Comparison of ENCODE assay signal across 7 mouse cellular contexts in genomic region chr12:24572421-24573274, GRCm38 (mm10). TPM values are rescaled to one million over a fixed set of nuclear protein-coding genes. Genes with fewer than 3 reads are reported as not detected.
DNase-seq lines count a peak whose midpoint lies in the region; ATAC-seq and TF ChIP-seq lines count a peak whose summit lies in the region.

No protein-coding gene starts in this region.

- H3K4me1 ChIP-seq in lung, embryonic 14.5 days (ENCODE audit: insufficient read depth): no peaks in the 10 kb centered on the region
- H3K4me1 ChIP-seq in embryonic facial prominence, embryonic 10.5 days: peaks cover 10% of the 10 kb centered on the region; the same call in 1 of the 2 replicates
- H3K4me1 ChIP-seq in hindbrain, embryonic 14.5 days (replicated peaks; ENCODE audit: control insufficient read depth, insufficient read depth, low read length): no peaks in the 10 kb centered on the region
- peaks cover 14% of the 10 kb centered on the region for H3K4me1 ChIP-seq in midbrain, embryonic 10.5 days

- no peak for TF ChIP-seq CTCF in lung, embryonic 14.5 days (IDR thresholded peaks at IDR 0.05; ENCODE audit: low read depth)

- peaks cover 19% of the 10 kb centered on the region for H3K27me3 ChIP-seq in lung, embryonic 14.5 days (ENCODE audit: insufficient read depth, low read length)
- H3K27me3 ChIP-seq in embryonic facial prominence, embryonic 10.5 days (replicated peaks; ENCODE audit: low read depth, poor library complexity, severe bottlenecking): peaks cover 61% of the 10 kb centered on the region
- peaks cover 33% of the 10 kb centered on the region for H3K27me3 ChIP-seq in hindbrain, embryonic 14.5 days (ENCODE audit: control insufficient read depth, insufficient read depth, low read length)
- peaks cover 52% of the 10 kb centered on the region for H3K27me3 ChIP-seq in midbrain, embryonic 10.5 days (ENCODE audit: low read depth, poor library complexity, severe bottlenecking)

- 3% methylated on average over 47 of the region's 48 CpGs for WGBS in lung, embryonic 14.5 days
- 6% methylated on average over 48 of the region's 48 CpGs for WGBS in embryonic facial prominence, embryonic 10.5 days
- 6% methylated on average over 42 of the region's 48 CpGs for WGBS in hindbrain, embryonic 14.5 days
- 6% methylated on average over 48 of the region's 48 CpGs for WGBS in midbrain, embryonic 10.5 days

- H3K4me2 ChIP-seq in lung, embryonic 14.5 days: peak overlapping the region; percentile 85
- peak overlapping the region; percentile 74 for H3K4me2 ChIP-seq in hindbrain, embryonic 14.5 days (replicated peaks)

- no peak for DNase-seq in lung, embryonic 14.5 days
- DNase-seq in lung, postnatal 4 days: no peak
- no peak for DNase-seq in embryonic facial prominence, embryonic 10.5 days (ENCODE audit: low spot score)
- no peak for DNase-seq in hindbrain, embryonic 14.5 days (ENCODE audit: low spot score)
- DNase-seq in midbrain, embryonic 10.5 days (ENCODE audit: low spot score): no peak
- DNase-seq in cerebellum, postnatal 25 days: no peak
- DNase-seq in layer of hippocampus, postnatal 25 days (ENCODE audit: extremely low spot score in 1 of 2, low spot score in 1 of 2): no peak

- H3K27ac ChIP-seq in lung, embryonic 14.5 days (ENCODE audit: low read depth): no peak overlapping the region
- peak overlapping the region; percentile 21; the same call in 1 of the 2 replicates for H3K27ac ChIP-seq in embryonic facial prominence, embryonic 10.5 days (replicated peaks)
- H3K27ac ChIP-seq in hindbrain, embryonic 14.5 days: no peak overlapping the region
- peak overlapping the region; percentile 77 for H3K27ac ChIP-seq in midbrain, embryonic 10.5 days (replicated peaks)

- peak; percentile 43 for ATAC-seq in lung, embryonic 14.5 days (ENCODE audit: insufficient read depth)
- peak; percentile 54 for ATAC-seq in hindbrain, embryonic 14.5 days (ENCODE audit: low FRiP score)

- peak overlapping the region; percentile 54 for H3K4me3 ChIP-seq in lung, embryonic 14.5 days (ENCODE audit: low read depth, low read length)
- H3K4me3 ChIP-seq in embryonic facial prominence, embryonic 10.5 days: peak overlapping the region; percentile 70
- H3K4me3 ChIP-seq in hindbrain, embryonic 14.5 days (replicated peaks; ENCODE audit: low read length): peak overlapping the region; percentile 68
- peak overlapping the region; percentile 72 for H3K4me3 ChIP-seq in midbrain, embryonic 10.5 days

- no peaks in the 10 kb centered on the region for H3K9me3 ChIP-seq in lung, embryonic 14.5 days (ENCODE audit: low read depth, low read length)
- H3K9me3 ChIP-seq in embryonic facial prominence, embryonic 10.5 days: no peaks in the 10 kb centered on the region
- H3K9me3 ChIP-seq in hindbrain, embryonic 14.5 days (ENCODE audit: control insufficient read depth, low read length): no peaks in the 10 kb centered on the region
- no peaks in the 10 kb centered on the region for H3K9me3 ChIP-seq in midbrain, embryonic 10.5 days (replicated peaks)

- no peaks in the 10 kb centered on the region for H3K36me3 ChIP-seq in lung, embryonic 14.5 days (ENCODE audit: insufficient read depth)
- no peaks in the 10 kb centered on the region for H3K36me3 ChIP-seq in embryonic facial prominence, embryonic 10.5 days (replicated peaks)
- H3K36me3 ChIP-seq in hindbrain, embryonic 14.5 days (replicated peaks; ENCODE audit: control insufficient read depth, insufficient read depth): no peaks in the 10 kb centered on the region
- no peaks in the 10 kb centered on the region for H3K36me3 ChIP-seq in midbrain, embryonic 10.5 days

- peak overlapping the region; percentile 38; the same call in 1 of the 2 replicates for H3K9ac ChIP-seq in lung, embryonic 14.5 days
- H3K9ac ChIP-seq in hindbrain, embryonic 14.5 days: peak overlapping the region; percentile 54

RNA-seq across cellular contexts. Expression of gene Grhl1, which starts 0.6 kb away (rescaled TPM):
- polyA plus RNA-seq in lung, embryonic 14.5 days (2014; fragmentation: Nextera tagmentation; extraction: Ambion mirVana): 2.1 and 2.5 TPM in 2 replicates
- polyA plus RNA-seq in embryonic facial prominence, embryonic 10.5 days (2016; fragmentation: Nextera tagmentation; extraction: Ambion mirVana): 0.40 and 0.72 TPM in 2 replicates
- 0.58 and 1.1 TPM in 2 replicates for polyA plus RNA-seq in hindbrain, embryonic 14.5 days (2014; fragmentation: Nextera tagmentation; extraction: Ambion mirVana)
- 0.49 and 0.53 TPM in 2 replicates for polyA plus RNA-seq in midbrain, embryonic 10.5 days (2016; fragmentation: Nextera tagmentation; extraction: Ambion mirVana)
- total RNA-seq in layer of hippocampus, postnatal 25 days (2021): 10 to 100 TPM; 24.5 to 27.0 TPM

Comparison
In these comparisons a context has a peak if more than half of its experiments do, and no peak if none do; other contexts are left out.
1. H3K27ac ChIP-seq: peak in embryonic facial prominence, embryonic 10.5 days (single experiment) and midbrain, embryonic 10.5 days (single experiment); none in lung, embryonic 14.5 days (single experiment) and hindbrain, embryonic 14.5 days (single experiment).
2. Peak in every context shown above with its lines, with median percentiles within 50 percentile points of each other: H3K4me3 ChIP-seq.